Mouse (Mus musculus) CH12.LX (cell line): ENCODE data around the gene Lrp6. TPM values are rescaled to one million over a fixed set of nuclear protein-coding genes. Genes with fewer than 3 reads are reported as not detected.

ENCODE experiments used
- DNase-seq: peaks from one replicate; pipeline ENCODE4 v3.0.0-alpha.2; 2013; ENCODE audit errors: extremely low read depth
- H3K27ac ChIP-seq: 2 replicates; pipeline ENCODE4 v1.5.1; 2012; ENCODE audit warnings: low read depth, mild to moderate bottlenecking, control low read depth, moderate library complexity; ENCODE audit not compliant: insufficient read depth
- H3K27me3 ChIP-seq: replicated peaks from 2 replicates; pipeline ENCODE3; 2012; ENCODE audit warnings: inconsistent platforms
- H3K36me3 ChIP-seq, 2 experiments: replicated peaks in 1 of 2; 2 replicates each; pipeline versions ENCODE3 to v1.6.1; 2012; ENCODE audit warnings: inconsistent platforms in 1 of 2, low read length in 1 of 2, mild to moderate bottlenecking in 1 of 2, mixed read lengths in 1 of 2, moderate library complexity in 1 of 2; ENCODE audit not compliant: control insufficient read depth in 1 of 2, insufficient read depth in 1 of 2
- H3K4me1 ChIP-seq, 2 experiments: 2 replicates each; pipeline ENCODE4 v1.6.1; 2012; ENCODE audit warnings: inconsistent platforms in 1 of 2, moderate library complexity in 1 of 2; ENCODE audit not compliant: insufficient read depth in 2 of 2, control insufficient read depth in 1 of 2
- H3K4me2 ChIP-seq: 2 replicates; pipeline ENCODE4 v1.6.1; 2012; ENCODE audit warnings: low read depth, mild to moderate bottlenecking, control low read depth; ENCODE audit not compliant: poor library complexity, insufficient read depth, severe bottlenecking
- H3K4me3 ChIP-seq, 3 experiments: fragments of 150-350 bp in 1 of 3; sonication (generic) in 1 of 3; replicated peaks in 1 of 3; 2 replicates each; pipeline versions ENCODE3 to v1.5.1; 2011 to 2012; ENCODE audit warnings: low read depth in 2 of 3, low read length in 2 of 3, mild to moderate bottlenecking in 2 of 3, moderate library complexity in 2 of 3, control low read depth in 1 of 3, improper control_type of control experiment in 1 of 3, inconsistent platforms in 1 of 3, mixed read lengths in 1 of 3; ENCODE audit not compliant: poor library complexity in 1 of 3
- H3K79me2 ChIP-seq: replicated peaks from 2 replicates; pipeline ENCODE4 v1.6.1; 2012; ENCODE audit warnings: mild to moderate bottlenecking, moderate library complexity; ENCODE audit not compliant: control insufficient read depth, poor library complexity, insufficient read depth, severe bottlenecking; ENCODE audit errors: extremely low read depth
- H3K9ac ChIP-seq: 2 replicates; pipeline ENCODE4 v1.6.1; 2012; ENCODE audit warnings: low read depth, mild to moderate bottlenecking, control low read depth, moderate library complexity; ENCODE audit not compliant: insufficient read depth
- H3K9me3 ChIP-seq: replicated peaks from 2 replicates; pipeline ENCODE3; 2012; ENCODE audit warnings: low read length, inconsistent platforms, mixed read lengths
- CHD2 ChIP-seq: IDR thresholded peaks from 2 replicates; pipeline ENCODE4 v1.6.1; 2011; ENCODE audit warnings: low read length, improper control_type of control experiment
- CTCF ChIP-seq, 2 experiments: IDR thresholded peaks in 1 of 2; conservative IDR thresholded peaks in 1 of 2; 2 replicates each; pipeline ENCODE4 v1.5.1; 2011 to 2012; ENCODE audit warnings: low read depth in 2 of 2, low read length in 2 of 2, improper control_type of control experiment in 1 of 2, inconsistent platforms in 1 of 2, mild to moderate bottlenecking in 1 of 2, moderate library complexity in 1 of 2
- E2F4 ChIP-seq: IDR thresholded peaks from 2 replicates; pipeline ENCODE4 v1.6.1; 2011; ENCODE audit warnings: low read depth, low read length, improper control_type of control experiment; ENCODE audit not compliant: insufficient replicate concordance
- JUN ChIP-seq: IDR thresholded peaks from 2 replicates; pipeline ENCODE4 v1.6.1; 2011; ENCODE audit warnings: low read depth, mild to moderate bottlenecking, low read length, improper control_type of control experiment, moderate library complexity; ENCODE audit not compliant: insufficient read depth
- MAZ ChIP-seq: IDR thresholded peaks from 2 replicates; pipeline ENCODE4 v1.6.1; 2012; ENCODE audit warnings: low read depth, mild to moderate bottlenecking, inconsistent platforms, low read length, improper control_type of control experiment, moderate library complexity
- MEF2A ChIP-seq: IDR thresholded peaks from 2 replicates; pipeline ENCODE4 v1.6.1; 2014; ENCODE audit warnings: low read depth, mild to moderate bottlenecking, inconsistent platforms, low read length, improper control_type of control experiment, borderline replicate concordance
- MXI1 ChIP-seq: IDR thresholded peaks from 2 replicates; pipeline ENCODE4 v1.6.1; 2011; ENCODE audit warnings: mild to moderate bottlenecking, low read depth, low read length, improper control_type of control experiment
- MYC ChIP-seq: IDR thresholded peaks from 2 replicates; pipeline ENCODE4 v1.6.1; 2011; ENCODE audit warnings: low read depth, mild to moderate bottlenecking, improper control_type of control experiment, low read length
- POLR2A ChIP-seq: IDR thresholded peaks from 2 replicates; pipeline ENCODE4 v1.6.1; 2011; ENCODE audit warnings: low read depth, mild to moderate bottlenecking, improper control_type of control experiment, low read length
- RCOR1 ChIP-seq: conservative IDR thresholded peaks from 2 replicates; pipeline ENCODE4 v1.6.1; 2012; ENCODE audit warnings: low read depth, mild to moderate bottlenecking, inconsistent platforms, low read length, improper control_type of control experiment
- SIN3A ChIP-seq: IDR thresholded peaks from 2 replicates; pipeline ENCODE4 v1.6.1; 2012; ENCODE audit warnings: low read length, improper control_type of control experiment, inconsistent platforms
- TCF12 ChIP-seq: IDR thresholded peaks from 2 replicates; pipeline ENCODE4 v1.6.1; 2014; ENCODE audit warnings: low read depth, mild to moderate bottlenecking, inconsistent platforms, low read length, improper control_type of control experiment
- ZC3H11A ChIP-seq: IDR thresholded peaks from 2 replicates; pipeline ENCODE4 v1.6.1; 2012; ENCODE audit warnings: low read depth, mild to moderate bottlenecking, inconsistent platforms, low read length, improper control_type of control experiment
- ZKSCAN1 ChIP-seq: IDR thresholded peaks from 2 replicates; pipeline ENCODE4 v1.6.1; 2012; ENCODE audit warnings: low read depth, inconsistent platforms, low read length, improper control_type of control experiment, borderline replicate concordance
- ZNF384 ChIP-seq: IDR thresholded peaks from 2 replicates; pipeline ENCODE4 v1.6.1; 2012; ENCODE audit warnings: low read depth, low read length, improper control_type of control experiment, inconsistent platforms
- dilution Hi-C: fragments of 300-500 bp; cut with MboI; formaldehyde crosslinking; loops from 2 replicates; pipeline ENCODE4 v1.14.3; 2020; ENCODE audit warnings: low sequenced_read_pairs; ENCODE audit not compliant: extremely low pct_unique_long_range_greater_than_20kb, extremely low pct_ligation_motif_present
- in situ Hi-C: fragments of 300-500 bp; cut with MboI; formaldehyde crosslinking; loops from 3 replicates; pipeline ENCODE4 v1.14.3; 2019; ENCODE audit warnings: low sequenced_read_pairs, low pct_ligation_motif_present, low pct_unique_long_range_greater_than_20kb, mixed read lengths
- polyA plus RNA-seq: library from polyadenylated mRNA; unstranded; fragments of >175 nt; gene quantifications from 2 replicates; pipeline ENCODE4 v1.2.1, GENCODE M21; 2012; ENCODE audit warnings: low read depth; ENCODE audit not compliant: insufficient read length
- total RNA-seq, 2 experiments: library from RNA; depleted of rRNA; stranded (reverse); fragments of 300-350 nt in 1 of 2; fragments of >200 nt in 1 of 2; gene quantifications; 2 replicates each; pipeline ENCODE4 v1.2.3; 2012 to 2014

The Lrp6 gene
- total and polyA plus RNA-seq, 3 experiments: 12.4 to 15.6 (median 13.3) TPM

DNA sequence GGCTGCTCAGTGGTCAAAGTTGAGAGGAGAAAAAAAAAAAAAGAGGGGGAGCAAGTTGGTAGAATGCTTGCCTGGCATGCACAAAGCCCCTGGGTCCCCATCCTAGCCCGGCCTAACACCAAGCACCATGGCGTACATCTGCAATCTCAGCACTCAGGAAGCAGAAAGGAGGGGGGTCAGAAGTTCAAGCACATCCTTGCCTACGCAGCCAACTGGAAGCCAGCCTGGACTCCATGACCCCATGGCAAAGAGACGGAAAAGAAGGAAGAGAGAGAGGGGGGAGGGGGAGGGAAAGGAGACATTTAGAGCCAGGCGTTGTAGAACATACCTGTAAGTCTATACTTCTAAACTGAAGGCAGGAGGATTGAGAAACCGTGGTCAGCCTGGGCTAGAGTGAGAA, 39.8 kb upstream of the Lrp6 start:
- no peak for DNase-seq
- Histone ChIP-seq H3K27ac (no peak overlapping the region), H3K9me3 (no peaks in the 10 kb centered on the region), H3K27me3 (no peaks in the 10 kb centered on the region), H3K4me2 (no peak overlapping the region), H3K9ac (no peak overlapping the region), H3K79me2 (no peaks in the 10 kb centered on the region), H3K36me3 (no peaks in the 10 kb centered on the region), H3K4me3 (no peak overlapping the region), H3K4me1 (peaks cover 0 to 17% of the 10 kb centered on the region in 2 experiments; a peak in 3 of 4 replicates)
- in situ Hi-C loops: loop anchor here (25.0 kb wide), 1 partner anchor 644 kb away; no protein-coding TSS in a partner anchor
- dilution Hi-C loops: no loop called here
- TF ChIP-seq SIN3A (no peak), TCF12 (no peak), ZC3H11A (no peak), MEF2A (no peak)

DNA sequence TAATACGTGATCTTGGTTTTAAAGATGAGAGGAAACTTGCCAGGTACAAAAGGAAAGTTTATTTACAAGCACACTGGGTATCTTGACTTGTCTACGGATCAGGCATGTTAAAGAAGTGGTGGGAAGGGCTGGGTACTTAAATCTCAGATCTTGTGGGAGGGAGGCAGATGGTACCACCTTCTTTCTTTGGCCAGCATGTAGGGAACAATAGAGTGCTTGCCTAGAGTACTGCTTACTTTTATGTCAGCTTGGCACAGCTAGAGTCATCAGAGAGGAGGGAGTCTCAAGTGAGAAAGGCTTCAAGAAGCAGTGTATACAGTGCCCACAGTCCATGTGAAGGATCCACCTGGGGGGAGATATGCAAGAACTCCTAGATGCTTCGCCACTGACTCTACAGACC, 38.4 kb upstream of the Lrp6 start:
- H3K4me3 ChIP-seq: no peak overlapping the region
- no peaks in the 10 kb centered on the region for H3K36me3 ChIP-seq
- H3K9ac ChIP-seq: no peak overlapping the region
- H3K79me2 ChIP-seq: no peaks in the 10 kb centered on the region
- no peak for DNase-seq
- H3K4me2 ChIP-seq: no peak overlapping the region
- peaks cover 0 to 14% of the 10 kb centered on the region in 2 experiments; a peak in 3 of 4 replicates for H3K4me1 ChIP-seq
- H3K27ac ChIP-seq: no peak overlapping the region
- no peak for TF ChIP-seq CHD2
- no peak for TF ChIP-seq MAZ
- TF ChIP-seq MXI1: no peak
- TF ChIP-seq CTCF (conservative IDR thresholded peaks at IDR 0.05 in 1 of 2, IDR thresholded peaks at IDR 0.05 in 1 of 2; ENCODE audit: low read depth in 2 of 2, low read length in 2 of 2): no peak
- in situ Hi-C loops (loop anchor here (25.0 kb wide), 1 partner anchor 643 kb away; no protein-coding TSS in a partner anchor), dilution Hi-C loops (no loop called here)
- no peaks in the 10 kb centered on the region for H3K27me3 ChIP-seq
- no peaks in the 10 kb centered on the region for H3K9me3 ChIP-seq

DNA sequence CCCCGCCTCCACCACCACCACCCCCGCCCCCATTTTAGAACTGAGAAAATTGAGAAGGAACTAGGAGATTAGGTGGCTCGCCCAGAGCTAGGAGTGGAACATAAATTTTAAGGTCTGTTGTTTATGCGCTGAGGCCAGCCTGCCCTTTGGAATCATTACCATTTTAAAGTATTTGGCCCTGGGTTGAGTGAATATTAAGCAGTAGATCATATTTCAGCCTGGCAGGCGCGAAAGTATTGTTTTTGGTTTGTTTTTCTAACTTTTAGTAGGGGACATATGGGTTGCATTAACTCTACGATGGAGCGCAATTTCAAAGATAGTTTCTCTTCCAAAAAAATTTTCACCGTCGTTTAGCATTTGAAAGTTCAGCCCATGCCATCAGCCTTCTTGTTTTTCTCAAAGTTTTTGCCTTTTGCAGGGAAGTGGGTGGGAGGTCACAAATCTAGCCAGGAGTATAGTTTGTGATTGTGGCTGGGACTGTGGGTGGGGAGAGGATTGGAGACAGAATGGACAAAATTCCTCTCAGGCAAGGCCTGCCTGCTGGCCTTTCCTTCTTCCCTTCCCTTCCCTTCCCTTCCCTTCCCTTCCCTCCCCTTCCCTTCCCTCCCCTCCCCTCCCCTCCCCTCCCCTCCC, 35.7 kb upstream of the Lrp6 start:
- Histone ChIP-seq H3K4me3 (no peak overlapping the region), H3K27ac (no peak overlapping the region), H3K36me3 (no peaks in the 10 kb centered on the region), H3K27me3 (no peaks in the 10 kb centered on the region), H3K9ac (no peak overlapping the region), H3K4me1 (peaks cover 0 to 8% of the 10 kb centered on the region in 2 experiments; a peak in 2 of 4 replicates), H3K9me3 (no peaks in the 10 kb centered on the region), H3K4me2 (no peak overlapping the region), H3K79me2 (no peaks in the 10 kb centered on the region)
- in situ Hi-C loops (loop anchor here (25.0 kb wide), 1 partner anchor 640 kb away; no protein-coding TSS in a partner anchor), dilution Hi-C loops (no loop called here)
- no peak for DNase-seq
- TF ChIP-seq ZKSCAN1: no peak
- no peak for TF ChIP-seq ZNF384
- no peak for TF ChIP-seq MEF2A
- TF ChIP-seq JUN: no peak
- TF ChIP-seq POLR2A: no peak
- no peak for TF ChIP-seq E2F4
- no peak for TF ChIP-seq MYC
- TF ChIP-seq RCOR1: no peak
